Mouse (Mus musculus): ENCODE measurements around the gene Hoxb9. TPM values are rescaled to one million over a fixed set of nuclear protein-coding genes. Genes with fewer than 3 reads are reported as not detected.

Gene Hoxb9
- polyA plus RNA-seq, 1 experiment from 2014 or later, result not detected

DNA sequence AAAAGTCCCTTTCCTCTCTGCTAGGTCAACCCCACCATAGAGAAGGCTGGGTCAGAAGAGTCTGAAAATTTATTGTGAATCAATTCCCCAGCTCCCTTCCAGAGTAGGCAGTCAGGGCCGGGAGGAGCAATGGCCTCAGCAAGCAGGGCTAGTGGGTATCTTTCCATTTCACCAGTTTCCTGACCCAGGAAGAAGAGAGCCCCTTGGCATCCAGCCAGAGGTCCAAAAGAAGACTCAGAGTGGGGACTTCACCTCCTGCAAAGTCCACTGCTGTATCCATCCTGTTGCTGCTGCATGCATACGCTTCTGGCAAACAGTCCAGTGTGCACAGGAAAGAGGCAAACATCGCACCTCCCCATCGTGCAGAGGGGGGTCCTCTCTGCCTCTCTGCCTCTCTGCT lies 4.6 kb downstream of the Hoxb9 start:
- H3K79me2 ChIP-seq (ENCODE audit: inconsistent target), result no peaks in the 10 kb centered on the region
- 49% methylated on average over 4 of the region's 4 CpGs for WGBS (ENCODE audit: missing documents)
- H3K36me3 ChIP-seq (ENCODE audit: inconsistent target), result no peaks in the 10 kb centered on the region
- H3K27ac ChIP-seq, result no peak overlapping the region
- H3K4me3 ChIP-seq (ENCODE audit: inconsistent target), result no peak overlapping the region

DNA sequence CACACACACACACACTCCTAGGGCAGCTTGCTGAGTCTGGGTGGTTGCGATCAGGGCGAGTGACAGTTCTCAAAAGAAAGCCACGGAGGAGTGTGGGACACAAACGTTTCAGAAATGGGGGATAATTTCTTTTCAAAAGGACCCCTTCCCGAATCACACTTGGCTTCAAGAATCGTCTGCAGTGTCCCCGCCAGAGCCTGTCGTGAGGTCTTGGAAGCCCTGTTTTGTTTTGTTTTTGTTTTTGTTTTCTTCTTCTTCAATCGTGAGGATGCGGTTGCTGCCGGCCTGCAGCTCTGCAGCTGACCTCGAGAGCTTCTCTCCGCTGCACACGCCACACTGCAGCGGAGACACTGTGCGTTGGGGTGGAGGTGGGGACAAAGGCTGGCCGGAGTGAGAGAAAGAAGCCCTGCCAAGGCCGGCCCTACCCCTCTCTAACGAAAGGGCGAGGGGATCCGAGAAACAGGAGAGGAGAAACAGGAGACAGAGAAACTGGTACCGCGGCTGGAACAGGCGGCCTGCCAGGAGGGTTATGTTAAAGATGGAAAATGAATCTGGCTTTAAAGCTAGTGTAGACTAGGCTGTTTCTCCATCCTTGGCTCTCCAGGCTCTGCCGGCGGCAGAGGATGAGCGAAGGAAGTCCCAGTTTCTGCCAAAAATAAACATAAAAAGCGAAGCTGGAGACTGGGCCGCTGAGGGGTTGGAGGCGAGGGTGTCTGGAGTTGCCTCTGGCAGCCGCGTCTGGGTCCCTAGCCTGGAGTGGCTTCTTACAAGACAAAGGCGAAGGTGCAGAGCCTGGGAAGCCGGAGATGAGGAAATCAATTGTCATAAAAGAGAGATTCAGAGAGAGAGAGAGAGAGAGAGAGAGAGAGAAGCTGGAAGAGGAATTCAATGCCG lies 6.1 kb downstream of the Hoxb9 start:
- H3K79me2 ChIP-seq (ENCODE audit: inconsistent target), result no peaks in the 10 kb centered on the region
- no peak overlapping the region for H3K27ac ChIP-seq
- no peaks in the 10 kb centered on the region for H3K36me3 ChIP-seq (ENCODE audit: inconsistent target)
- 4% methylated on average over 34 of the region's 35 CpGs for WGBS (ENCODE audit: missing documents)
- no peak overlapping the region for H3K4me3 ChIP-seq (ENCODE audit: inconsistent target)

DNA sequence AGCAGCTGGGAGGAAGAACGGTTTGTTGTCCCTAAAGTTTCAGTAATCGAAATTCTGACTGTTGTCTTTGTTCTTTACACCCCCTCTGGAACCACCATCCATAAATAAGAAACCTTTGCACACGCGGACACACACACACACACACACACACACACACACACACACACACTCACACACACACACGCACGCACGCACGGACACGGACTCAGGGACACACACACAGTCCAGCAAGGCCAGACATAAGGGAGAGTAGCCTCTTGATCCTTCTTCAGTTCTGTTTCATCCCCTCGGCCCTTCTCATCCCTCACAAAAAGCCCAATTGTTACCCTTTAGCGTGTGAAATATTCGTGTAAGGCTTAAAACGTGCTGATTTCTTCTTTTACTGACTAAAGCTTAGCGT lies 7.1 kb downstream of the Hoxb9 start:
- Histone ChIP-seq H3K27ac (no peak overlapping the region), H3K36me3 (ENCODE audit: inconsistent target) (no peaks in the 10 kb centered on the region), H3K4me3 (ENCODE audit: inconsistent target) (no peak overlapping the region), H3K79me2 (ENCODE audit: inconsistent target) (no peaks in the 10 kb centered on the region)
- 17% methylated on average over 10 of the region's 14 CpGs for WGBS (ENCODE audit: missing documents)

DNA sequence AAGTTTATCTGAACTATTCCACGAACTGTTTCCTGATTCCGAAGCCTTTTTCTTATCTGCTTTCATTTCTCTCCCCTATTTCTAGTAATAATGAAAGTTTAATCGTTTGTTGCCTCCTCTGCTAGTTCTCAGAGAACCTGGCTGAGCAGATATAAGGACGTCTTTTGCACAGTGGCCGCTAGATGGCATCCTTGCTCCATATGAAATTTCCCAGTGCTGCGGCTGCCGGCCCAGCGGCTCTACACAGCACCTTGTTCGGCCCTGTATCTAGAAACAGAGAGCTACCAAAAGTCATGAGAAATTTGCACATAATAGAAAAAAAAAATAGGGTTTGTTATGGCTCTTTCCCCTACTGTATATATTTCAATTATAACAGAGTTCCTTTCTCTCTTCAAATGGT lies 7.5 kb downstream of the Hoxb9 start:
- no peak overlapping the region for H3K4me3 ChIP-seq (ENCODE audit: inconsistent target)
- no peaks in the 10 kb centered on the region for H3K79me2 ChIP-seq (ENCODE audit: inconsistent target)
- H3K27ac ChIP-seq, result no peak overlapping the region
- no peaks in the 10 kb centered on the region for H3K36me3 ChIP-seq (ENCODE audit: inconsistent target)
- WGBS (ENCODE audit: missing documents), result 2% methylated on average over 9 of the region's 9 CpGs

DNA sequence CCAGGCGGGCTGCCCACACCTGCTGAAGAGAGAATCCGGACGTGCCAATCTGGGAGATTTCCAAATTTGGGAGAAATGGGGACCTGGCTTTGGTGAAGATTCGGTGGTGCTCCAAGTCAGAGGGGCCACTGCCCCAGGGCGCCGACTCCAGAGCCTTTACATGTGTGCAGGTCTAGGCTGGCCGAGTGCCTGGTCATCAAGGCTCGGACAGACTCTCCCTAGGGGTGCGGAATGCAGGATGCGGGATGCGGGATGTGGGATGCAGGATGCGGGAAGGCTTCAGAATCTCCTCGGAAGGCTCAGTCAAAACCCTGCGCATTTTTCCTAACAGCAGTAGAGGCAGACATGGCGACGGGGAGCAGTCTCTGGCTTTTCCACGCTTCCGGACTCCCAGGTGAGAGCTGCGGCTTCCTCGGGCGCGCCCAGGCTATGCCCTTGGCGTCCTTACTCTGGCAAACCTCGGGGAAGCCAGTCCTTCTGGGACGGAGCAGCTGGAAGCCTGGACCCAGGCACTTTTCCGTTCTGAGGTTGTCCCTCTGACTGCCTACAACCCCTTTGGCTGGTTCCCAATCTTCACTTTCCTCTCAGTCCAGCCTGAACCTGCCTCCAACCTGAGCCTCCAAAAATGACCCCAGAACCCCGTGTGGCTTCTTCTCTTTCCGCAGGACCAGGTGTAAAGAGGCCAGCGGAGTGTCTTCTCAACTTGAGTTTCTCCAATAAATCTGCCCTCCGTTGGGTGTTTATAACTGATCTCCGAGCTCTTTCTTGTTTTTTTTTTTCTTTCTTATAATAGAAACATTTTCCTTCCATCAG lies 8.4 kb downstream of the Hoxb9 start:
- H3K79me2 ChIP-seq (ENCODE audit: inconsistent target), result no peaks in the 10 kb centered on the region
- 18% methylated on average over 31 of the region's 31 CpGs for WGBS (ENCODE audit: missing documents)
- H3K4me3 ChIP-seq (ENCODE audit: inconsistent target), result no peak overlapping the region
- H3K27ac ChIP-seq, result no peak overlapping the region
- H3K36me3 ChIP-seq (ENCODE audit: inconsistent target), result no peaks in the 10 kb centered on the region

DNA sequence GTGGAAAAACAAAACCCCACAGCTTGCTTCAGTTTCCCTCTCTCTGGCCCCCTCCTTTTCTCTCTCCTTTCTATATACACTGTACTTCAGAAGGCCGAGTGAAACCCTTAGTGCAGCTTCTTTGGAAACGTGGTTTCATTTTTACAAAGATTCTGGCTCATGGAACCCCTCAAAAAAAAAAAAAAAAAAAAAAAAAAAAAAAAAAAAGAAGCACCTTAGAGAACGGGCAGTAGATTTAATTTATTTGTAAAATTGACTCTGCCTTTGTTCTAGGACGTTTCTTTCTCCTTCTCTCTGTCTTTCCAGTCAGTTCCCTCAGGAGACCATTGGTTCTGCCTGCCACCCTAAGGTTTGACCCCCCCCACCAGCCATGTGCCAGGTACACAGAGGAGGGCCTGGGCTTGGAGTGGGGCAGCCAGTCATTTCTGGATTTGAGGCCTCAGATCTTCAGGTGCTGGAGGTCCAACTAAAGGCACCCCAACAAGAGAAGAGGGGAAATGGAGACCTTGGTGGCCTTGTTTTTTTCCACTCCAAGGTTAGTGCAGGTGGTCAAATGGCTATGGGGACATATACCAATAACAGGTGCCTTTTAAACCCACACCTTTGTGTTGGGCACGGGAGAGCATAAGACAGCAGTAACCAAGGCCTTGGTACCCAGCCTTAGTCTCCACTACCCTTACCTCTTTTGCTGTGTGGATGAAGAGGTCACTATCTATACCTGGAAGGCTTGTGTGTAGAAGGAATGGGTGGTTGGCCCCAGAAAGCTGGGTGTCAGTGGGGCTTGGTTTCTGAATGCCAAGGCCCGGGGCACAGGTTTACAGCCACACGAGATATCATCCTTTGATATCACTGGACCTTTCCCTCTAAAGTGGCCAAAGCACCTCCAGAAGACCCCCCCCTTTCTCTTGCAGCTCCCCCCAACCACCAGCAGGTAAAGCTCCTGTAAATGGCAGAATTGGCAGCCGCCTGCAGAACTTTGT lies 9.4 kb downstream of the Hoxb9 start:
- no peak overlapping the region for H3K27ac ChIP-seq
- no peaks in the 10 kb centered on the region for H3K79me2 ChIP-seq (ENCODE audit: inconsistent target)
- no peaks in the 10 kb centered on the region for H3K36me3 ChIP-seq (ENCODE audit: inconsistent target)
- WGBS (ENCODE audit: missing documents), result 57% methylated on average over 7 of the region's 8 CpGs
- H3K4me3 ChIP-seq (ENCODE audit: inconsistent target), result no peak overlapping the region

DNA sequence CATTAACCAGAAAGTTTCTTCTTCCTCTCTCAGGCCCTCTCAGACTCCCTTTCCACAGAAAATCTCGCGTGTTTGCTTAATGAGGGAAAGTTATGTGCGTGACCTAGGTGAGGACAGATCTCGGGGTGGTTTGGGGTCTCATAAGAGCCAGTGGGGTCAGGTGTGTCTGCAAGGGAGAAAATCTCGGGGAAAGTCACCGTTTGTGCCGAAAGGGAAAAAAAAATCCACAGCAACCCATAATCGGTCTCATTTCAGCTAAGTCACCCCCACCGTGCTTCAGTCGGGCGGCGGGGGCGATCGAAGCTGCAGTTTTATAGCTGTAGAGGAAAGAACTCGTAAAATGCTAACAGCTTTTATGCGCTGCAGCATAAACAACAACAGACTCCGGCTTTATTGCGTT lies 10.1 kb downstream of the Hoxb9 start:
- Histone ChIP-seq H3K4me3 (ENCODE audit: inconsistent target) (no peak overlapping the region), H3K79me2 (ENCODE audit: inconsistent target) (no peaks in the 10 kb centered on the region), H3K36me3 (ENCODE audit: inconsistent target) (no peaks in the 10 kb centered on the region), H3K27ac (no peak overlapping the region)
- 21% methylated on average over 18 of the region's 18 CpGs for WGBS (ENCODE audit: missing documents)

DNA sequence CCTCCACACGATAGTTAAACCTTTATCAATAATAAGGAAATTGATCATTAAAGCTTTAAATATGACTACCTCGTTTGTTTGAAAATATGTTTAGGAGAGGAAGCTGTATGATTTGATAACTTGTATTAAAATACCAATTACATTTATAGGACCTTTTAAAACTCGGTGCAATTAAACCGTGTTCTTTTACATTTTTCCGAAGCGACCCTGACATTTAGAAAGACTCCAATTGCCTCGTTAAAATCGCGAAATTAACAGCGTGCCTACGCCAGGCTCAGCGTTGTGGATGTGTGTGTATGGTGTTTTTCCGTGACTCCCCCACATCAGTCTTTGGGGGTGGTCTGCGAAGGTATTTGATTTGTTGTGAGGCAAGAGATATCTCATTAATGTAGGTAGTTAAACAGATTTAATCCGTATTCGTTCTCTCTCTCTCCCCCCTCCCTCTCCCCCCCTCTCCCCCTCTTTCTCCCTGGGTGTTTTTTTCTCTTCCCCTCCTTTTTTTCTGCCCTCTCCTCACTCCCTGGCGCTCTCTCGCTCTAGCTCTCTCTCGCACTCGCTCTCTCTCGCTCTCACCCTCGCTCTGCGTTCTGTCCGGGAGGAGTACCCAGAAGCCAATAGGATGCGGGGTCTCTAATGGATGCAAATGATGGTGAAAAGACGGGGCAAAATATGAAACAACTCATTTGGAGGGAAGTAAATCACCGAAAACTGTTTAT lies 10.8 kb downstream of the Hoxb9 start, which contains the start of gene Hoxb8:
Gene Hoxb8 (plus strand): TSS at position 51 of the 716 bp plus-strand sequence.
- H3K4me3 ChIP-seq (ENCODE audit: inconsistent target), result no peak within 1 kb of the TSS
- H3K36me3 ChIP-seq (ENCODE audit: inconsistent target), result no peaks in the 10 kb centered on the region
- no peak within 1 kb of the TSS for H3K27ac ChIP-seq
- WGBS (ENCODE audit: missing documents), result 11% methylated on average over 26 of the region's 27 CpGs
- H3K79me2 ChIP-seq (ENCODE audit: inconsistent target), result no peaks in the 10 kb centered on the region

DNA sequence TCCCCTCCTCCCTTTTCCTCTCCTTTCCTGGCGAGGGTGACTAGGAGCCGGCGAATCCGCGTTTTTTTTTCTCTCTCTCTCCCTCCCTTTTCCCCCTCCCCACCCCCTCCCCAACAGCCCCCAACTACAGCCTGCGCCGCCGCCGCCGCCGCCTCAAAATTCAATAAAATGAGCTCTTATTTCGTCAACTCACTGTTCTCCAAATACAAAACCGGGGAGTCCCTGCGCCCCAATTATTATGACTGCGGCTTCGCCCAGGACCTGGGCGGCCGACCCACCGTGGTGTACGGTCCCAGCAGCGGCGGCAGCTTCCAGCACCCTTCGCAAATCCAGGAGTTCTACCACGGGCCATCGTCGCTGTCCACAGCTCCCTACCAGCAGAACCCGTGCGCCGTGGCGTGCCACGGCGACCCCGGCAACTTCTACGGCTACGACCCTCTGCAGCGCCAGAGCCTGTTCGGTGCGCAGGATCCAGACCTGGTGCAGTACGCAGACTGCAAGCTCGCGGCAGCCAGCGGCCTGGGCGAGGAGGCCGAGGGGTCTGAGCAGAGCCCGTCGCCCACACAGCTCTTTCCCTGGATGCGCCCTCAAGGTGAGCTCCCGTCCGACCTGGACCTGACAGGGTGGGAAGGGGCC lies 11.7 kb downstream of the Hoxb9 start:
- H3K27ac ChIP-seq, result no peak overlapping the region
- H3K4me3 ChIP-seq (ENCODE audit: inconsistent target), result no peak overlapping the region
- no peaks in the 10 kb centered on the region for H3K79me2 ChIP-seq (ENCODE audit: inconsistent target)
- H3K36me3 ChIP-seq (ENCODE audit: inconsistent target), result no peaks in the 10 kb centered on the region
- 4% methylated on average over 43 of the region's 49 CpGs for WGBS (ENCODE audit: missing documents)

DNA sequence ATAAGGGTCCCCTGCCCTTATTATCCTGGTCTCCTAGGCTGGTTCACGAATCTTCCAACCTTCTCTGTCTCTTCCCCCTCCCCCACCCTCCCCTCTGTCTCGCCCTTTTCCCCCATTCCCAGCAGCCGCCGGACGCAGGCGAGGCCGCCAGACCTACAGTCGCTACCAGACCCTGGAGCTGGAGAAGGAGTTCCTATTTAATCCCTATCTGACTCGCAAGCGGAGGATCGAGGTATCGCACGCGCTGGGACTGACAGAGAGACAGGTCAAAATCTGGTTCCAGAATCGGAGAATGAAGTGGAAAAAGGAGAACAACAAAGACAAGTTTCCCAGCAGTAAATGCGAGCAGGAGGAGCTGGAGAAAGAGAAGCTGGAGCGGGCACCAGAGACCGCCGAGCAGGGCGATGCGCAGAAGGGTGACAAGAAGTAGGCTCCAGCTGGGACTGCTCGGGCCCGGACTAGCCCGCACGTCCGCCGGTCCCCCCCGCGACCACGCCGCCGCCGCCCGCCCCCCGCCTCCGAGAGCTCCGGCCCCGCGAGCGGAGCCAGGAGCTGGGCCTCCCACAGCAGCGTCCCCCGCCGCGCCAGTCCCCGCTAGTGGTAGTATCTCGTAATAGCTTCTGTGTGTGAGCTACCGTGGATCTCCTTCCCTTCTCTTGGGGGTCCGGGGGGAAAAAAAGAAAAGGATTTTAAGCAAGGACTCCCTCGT lies 12.9 kb downstream of the Hoxb9 start:
- no peaks in the 10 kb centered on the region for H3K36me3 ChIP-seq (ENCODE audit: inconsistent target)
- H3K27ac ChIP-seq, result no peak overlapping the region
- H3K4me3 ChIP-seq (ENCODE audit: inconsistent target), result no peak overlapping the region
- 3% methylated on average over 34 of the region's 49 CpGs for WGBS (ENCODE audit: missing documents)
- H3K79me2 ChIP-seq (ENCODE audit: inconsistent target), result no peaks in the 10 kb centered on the region

DNA sequence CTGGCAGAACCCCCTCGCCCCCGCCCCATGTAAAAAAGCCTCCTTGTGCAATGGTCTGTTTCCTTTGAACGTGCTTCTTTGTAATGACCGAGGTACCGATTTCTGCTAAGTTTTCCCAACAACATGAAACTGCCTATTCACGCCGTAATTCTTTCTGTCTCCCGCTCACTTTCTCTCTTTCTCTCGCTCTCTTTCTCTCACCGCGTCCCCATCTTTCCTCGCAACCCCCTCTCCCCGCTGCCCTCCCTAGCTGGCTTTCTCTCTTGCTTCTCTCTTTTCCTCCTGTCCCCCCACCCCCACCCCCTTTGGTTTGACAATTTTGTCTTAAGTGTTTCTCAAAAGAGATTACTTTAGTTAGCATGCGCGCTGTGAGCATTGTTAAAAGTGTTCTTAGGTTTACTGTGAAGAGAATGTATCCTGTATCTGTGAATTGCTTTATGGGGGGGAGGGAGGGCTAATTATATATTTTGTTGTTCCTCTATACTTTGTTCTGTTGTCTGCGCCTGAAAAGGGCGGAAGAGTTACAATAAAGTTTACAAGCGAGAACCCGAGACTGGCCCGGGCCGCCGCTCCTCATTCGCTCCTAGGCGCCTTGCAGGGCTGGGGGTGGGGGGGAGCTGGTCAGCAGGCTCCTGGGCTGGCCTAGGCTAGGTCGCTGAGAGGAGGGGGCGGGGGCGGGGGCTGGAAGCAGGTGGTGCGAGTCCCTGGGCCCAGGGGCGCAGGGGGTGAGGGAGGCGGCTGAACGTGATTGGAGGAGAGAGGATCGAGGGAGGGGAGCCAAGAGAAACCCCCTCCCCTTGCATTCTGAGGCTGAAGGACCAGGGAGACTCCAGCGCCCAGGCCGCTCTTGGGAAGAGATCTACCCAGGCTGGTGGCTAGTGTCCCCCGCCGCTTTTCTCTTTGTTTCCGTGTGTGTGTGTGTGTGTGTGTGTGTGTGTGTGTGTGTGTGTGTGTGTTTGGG lies 13.8 kb downstream of the Hoxb9 start:
- H3K27ac ChIP-seq, result no peak overlapping the region
- H3K79me2 ChIP-seq (ENCODE audit: inconsistent target), result no peaks in the 10 kb centered on the region
- no peaks in the 10 kb centered on the region for H3K36me3 ChIP-seq (ENCODE audit: inconsistent target)
- WGBS (ENCODE audit: missing documents), result 5% methylated on average over 29 of the region's 37 CpGs
- H3K4me3 ChIP-seq (ENCODE audit: inconsistent target), result no peak overlapping the region

Data from macrophage (primary cell).